Mouse (Mus musculus): ENCODE measurements around the gene Itln1. TPM values are rescaled to one million over a fixed set of nuclear protein-coding genes. Genes with fewer than 3 reads are reported as not detected.

Itln1 gene
- total RNA-seq, 1 experiment from 2014 or later = not detected

DNA sequence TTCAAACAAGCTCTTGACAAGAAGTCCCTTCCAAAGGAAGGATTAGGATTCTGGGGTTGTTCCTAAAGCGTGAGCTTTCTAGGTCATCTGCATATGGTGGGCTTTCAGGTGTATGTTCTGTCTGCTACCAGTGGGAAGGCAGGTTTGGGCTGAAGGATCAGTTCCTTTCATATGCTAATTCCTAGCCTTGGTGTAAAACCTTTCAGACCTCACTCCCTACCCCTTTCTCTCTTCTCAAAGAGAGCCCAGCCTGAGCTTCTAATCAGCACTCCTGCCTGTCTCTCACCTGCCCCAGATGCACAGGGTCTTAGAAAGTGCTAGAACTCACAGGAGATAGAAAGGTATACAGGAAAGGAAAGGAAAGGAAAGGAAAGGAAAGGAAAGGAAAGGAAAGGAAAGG lies 63.6 kb downstream of the Itln1 start:
- ATAC-seq (replicated peaks; ENCODE audit: low read depth, poor library complexity, severe bottlenecking) = no peak

DNA sequence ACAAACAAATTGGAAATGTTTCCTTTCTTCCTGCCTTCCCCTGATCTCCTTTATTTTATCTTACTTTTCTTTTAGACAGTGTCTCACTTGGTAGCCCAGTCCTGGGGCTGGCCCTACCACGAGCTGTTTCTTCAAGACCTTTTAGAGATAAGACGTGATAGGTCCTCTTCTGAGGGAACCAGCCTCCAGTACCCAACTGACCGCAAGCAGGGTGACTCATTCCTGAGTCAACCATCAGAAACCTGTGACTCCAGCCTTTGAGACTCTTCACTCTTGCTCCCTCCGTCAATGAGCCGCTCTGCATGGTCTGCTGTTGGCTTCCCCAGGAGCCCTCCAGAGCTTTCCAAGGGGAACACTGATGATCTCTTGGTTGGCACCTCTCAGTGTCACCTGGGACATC lies 64.2 kb downstream of the Itln1 start:
- ATAC-seq (replicated peaks; ENCODE audit: low read depth, poor library complexity, severe bottlenecking) = peak; percentile 21; the same call in 1 of the 2 replicates

DNA sequence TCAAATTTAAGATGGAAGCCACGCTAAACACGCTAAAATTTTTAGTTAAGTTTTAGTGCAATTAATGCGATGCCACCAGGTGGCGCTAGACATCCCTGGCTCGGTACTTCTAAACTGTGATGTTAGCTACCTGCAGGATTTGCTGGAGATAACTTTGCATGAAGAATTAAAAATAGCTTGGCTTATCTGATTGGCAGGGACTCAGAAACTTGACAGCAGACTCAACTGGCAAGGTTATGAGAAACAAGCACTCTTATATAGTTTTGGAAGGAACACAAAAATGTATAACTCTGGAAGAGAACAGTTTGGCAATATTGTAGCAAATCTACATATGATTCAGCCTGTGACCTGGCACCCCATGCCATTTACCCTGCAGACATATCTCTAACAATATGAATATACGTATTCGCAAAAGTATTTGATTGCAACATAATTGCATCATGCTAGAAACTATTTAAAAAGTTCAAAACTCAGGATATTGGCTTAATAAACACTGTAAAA lies 64.7 kb downstream of the Itln1 start:
- peak; percentile 62 for ATAC-seq (replicated peaks; ENCODE audit: low read depth, poor library complexity, severe bottlenecking)

DNA sequence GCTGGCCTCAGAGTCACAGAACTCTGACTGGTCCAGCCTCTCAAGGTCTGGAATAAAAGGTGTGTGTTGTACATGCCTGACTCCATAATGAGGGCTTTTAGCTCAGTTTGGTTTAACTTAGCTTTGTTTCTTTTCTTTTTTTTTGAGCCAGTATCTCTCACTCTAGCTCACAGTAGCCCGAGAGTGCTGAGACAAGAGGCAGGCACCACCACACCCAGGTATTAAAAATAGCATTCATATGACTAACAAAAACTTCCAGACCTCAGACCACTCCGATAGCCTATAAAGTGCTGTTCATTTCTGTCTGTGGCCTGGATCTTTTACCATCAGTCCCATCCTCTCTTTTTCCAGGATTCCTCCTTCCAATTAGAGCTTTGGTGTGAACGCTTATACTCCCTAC lies 65.4 kb downstream of the Itln1 start:
- ATAC-seq (replicated peaks; ENCODE audit: low read depth, poor library complexity, severe bottlenecking) = no peak

Other genes with a start within 250 kb of the Itln1 start
- gene Usp21, start 247.3 kb downstream of the Itln1 start, total RNA-seq (2017) = 9.9 and 15.7 TPM in 2 replicates
- 45.7 and 81.9 TPM in 2 replicates for gene Ufc1, start 240.3 kb downstream of the Itln1 start, total RNA-seq (2017)
- gene Dedd, start 206.1 kb downstream of the Itln1 start, total RNA-seq (2017) = 16.4 and 25.8 TPM in 2 replicates
- 43.4 and 49.3 TPM in 2 replicates for gene Nit1, start 189.6 kb downstream of the Itln1 start, total RNA-seq (2017)
- gene Pfdn2, start 189.6 kb downstream of the Itln1 start, total RNA-seq (2017) = 37.2 and 65.3 TPM in 2 replicates
- 1.1 and 3.9 TPM in 2 replicates for gene Klhdc9, start 174.5 kb downstream of the Itln1 start, total RNA-seq (2017)
- gene Nectin4, start 165.2 kb downstream of the Itln1 start, total RNA-seq (2017) = 2.3 and 2.4 TPM in 2 replicates
- 63.0 and 77.8 TPM in 2 replicates for gene Arhgap30, start 146.3 kb downstream of the Itln1 start, total RNA-seq (2017)
- gene Usf1, start 124.0 kb downstream of the Itln1 start, total RNA-seq (2017) = 47.1 and 48.6 TPM in 2 replicates
- 0.18 and 1.2 TPM in 2 replicates for gene Tstd1, start 116.4 kb downstream of the Itln1 start, total RNA-seq (2017)
- 1.1 and 5.4 TPM in 2 replicates for gene F11r, start 97.8 kb downstream of the Itln1 start, total RNA-seq (2017)
- 4.8 and 13.0 TPM in 2 replicates for gene Alyref2, start 31.8 kb downstream of the Itln1 start, total RNA-seq (2017)
- gene Cd244a, start 23.9 kb upstream of the Itln1 start, total RNA-seq (2017) = 15.5 and 18.8 TPM in 2 replicates
- 20.2 and 27.0 TPM in 2 replicates for gene Ly9, start 72.1 kb upstream of the Itln1 start, total RNA-seq (2017)
- 0.27 and 1.0 TPM in 2 replicates for gene Slamf7, start 117.7 kb upstream of the Itln1 start, total RNA-seq (2017)
- gene Cd48, start 146.7 kb upstream of the Itln1 start, total RNA-seq (2017) = 104 and 153 TPM in 2 replicates
- gene Slamf1, start 231.8 kb upstream of the Itln1 start, total RNA-seq (2017) = 4.1 and 4.6 TPM in 2 replicates